Mouse (Mus musculus) ovary, postnatal 14 days (tissue): ENCODE results near the gene Rab9b.
A peak's percentile ranks its signal among the peaks of the same experiment; 100 is the strongest.

Experiments
- DNase-seq: peaks from one replicate; pipeline ENCODE4 v3.0.0; 2022; ENCODE audit warnings: low spot score

Rab9b gene

GRCm38 (mm10) chrX:136868061-136869040 lies at the start of gene Rab9b:
Gene Rab9b, minus strand, starts transcription at chrX:136868755.
- DNase-seq = no peak

GRCm38 (mm10) chrX:136904369-136904768 lies 35.8 kb upstream of the Rab9b start:
- DNase-seq = no peak

- no peak for DNase-seq
Observed at GRCm38 (mm10) chrX:136895757-136896156, 27.2 kb upstream of the Rab9b start.

- DNase-seq = no peak
Observed at GRCm38 (mm10) chrX:136850300-136850699, 18.3 kb downstream of the Rab9b start.

- DNase-seq = no peak
Observed at GRCm38 (mm10) chrX:136828610-136829009, 39.9 kb downstream of the Rab9b start.

- DNase-seq = no peak
Observed at GRCm38 (mm10) chrX:136825016-136825415, 43.5 kb downstream of the Rab9b start.

GRCm38 (mm10) chrX:136822371-136822770 lies 46.2 kb downstream of the Rab9b start, which contains the start of gene Plp1:
Gene Plp1, plus strand, starts transcription at chrX:136822671.
- no peak for DNase-seq

GRCm38 (mm10) chrX:136820250-136820649 lies 48.3 kb downstream of the Rab9b start:
- peak; percentile 61 for DNase-seq

GRCm38 (mm10) chrX:136819752-136820151 lies 48.8 kb downstream of the Rab9b start:
- DNase-seq = no peak
